Mouse (Mus musculus) cerebellum, adult 2 months (tissue): Measurements from ENCODE around the gene Enkur.

Experiments
- CTCF ChIP-seq: fragments of 200-500 bp; IDR thresholded peaks from 2 replicates; pipeline ENCODE4 v1.5.1; 2011; ENCODE audit warnings: low read depth, mild to moderate bottlenecking, control low read depth, low read length, moderate library complexity, borderline replicate concordance; ENCODE audit not compliant: insufficient read depth
- POLR2A ChIP-seq: fragments of 200-500 bp; IDR thresholded peaks from 2 replicates; pipeline ENCODE4 v1.6.1; 2011; ENCODE audit warnings: low read length, control low read depth, borderline replicate concordance; ENCODE audit not compliant: insufficient read depth

DNA sequence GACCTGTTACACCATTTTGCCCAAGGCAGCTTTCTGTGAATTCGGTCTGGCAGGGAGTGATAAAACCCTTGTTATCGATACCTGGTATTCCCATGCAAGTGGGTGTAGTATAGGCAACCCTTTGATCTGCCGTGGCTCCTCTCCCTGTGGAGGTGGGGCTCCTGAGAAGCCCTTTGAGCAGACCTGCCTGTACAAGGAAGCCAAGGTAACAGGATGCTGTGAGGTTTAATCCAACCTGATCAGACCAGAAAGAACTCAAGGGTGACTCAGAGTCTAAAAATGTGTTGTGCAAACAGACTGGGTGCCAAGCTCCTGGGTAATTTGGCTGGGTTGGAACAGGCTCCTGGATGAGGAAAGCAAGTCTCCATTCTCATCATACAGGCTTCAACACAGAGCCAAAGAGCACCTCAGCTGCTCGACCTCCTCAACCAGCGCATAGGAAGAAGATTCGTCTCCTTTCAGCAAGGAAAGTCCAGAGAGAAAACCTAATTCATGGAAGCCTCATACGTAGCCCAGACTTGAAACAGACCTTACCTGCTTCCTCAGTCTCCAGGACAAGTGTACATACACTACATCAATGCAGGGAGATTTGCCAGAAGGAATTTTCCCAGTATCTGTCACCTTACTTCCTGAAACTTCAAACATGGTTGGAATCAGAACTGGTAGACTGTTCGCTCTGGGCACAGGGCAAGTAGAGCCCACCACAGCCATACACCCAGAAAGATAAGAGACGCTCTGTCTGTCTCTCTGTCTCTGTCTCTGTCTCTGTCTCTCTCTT, 29.9 kb upstream of the Enkur start:
- TF ChIP-seq CTCF: no peak
- no peak for TF ChIP-seq POLR2A
